Mouse (Mus musculus): ENCODE measurements at regions not wholly inside any gene's neighbourhood (a gene's known extent, or its start where the extent isn't known, plus 50 kb on each side); places are given as distances from the start of the nearest gene placed in this dataset.

- Histone ChIP-seq H3K9me3 (ENCODE audit: control insufficient read depth, low read length) (no peaks in the 10 kb centered on the region), H3K9ac (ENCODE audit: low read length) (no peak overlapping the region), H3K27ac (replicated peaks; ENCODE audit: low read depth, low read length) (no peak overlapping the region), H3K27me3 (ENCODE audit: control insufficient read depth, insufficient read depth, low read length) (no peaks in the 10 kb centered on the region), H3K4me1 (ENCODE audit: control insufficient read depth, insufficient read depth, low read length) (no peaks in the 10 kb centered on the region), H3K4me2 (ENCODE audit: low read depth, severe bottlenecking) (no peak overlapping the region), H3K36me3 (ENCODE audit: control insufficient read depth, insufficient read depth, low read length) (no peaks in the 10 kb centered on the region), H3K4me3 (ENCODE audit: low read depth, low read length) (no peak overlapping the region)
- 91% methylated on average over 11 of the region's 11 CpGs for WGBS
- DNase-seq (ENCODE audit: low spot score) (no peak), ATAC-seq (ENCODE audit: insufficient number of reproducible peaks, low FRiP score, low TSS enrichment, low read depth) (no peak)
Observed at GRCm38 (mm10) chr9:84966558-84967154, 345.9 kb upstream of the Gm11114 start.

- no peaks in the 10 kb centered on the region for H3K9me3 ChIP-seq (ENCODE audit: control insufficient read depth, low read length)
- no peak for ATAC-seq (ENCODE audit: insufficient number of reproducible peaks, low FRiP score, low TSS enrichment, low read depth)
- H3K27me3 ChIP-seq (ENCODE audit: control insufficient read depth, insufficient read depth, low read length), result no peaks in the 10 kb centered on the region
- H3K4me3 ChIP-seq (ENCODE audit: low read depth, low read length), result no peak overlapping the region
- no peak overlapping the region for H3K27ac ChIP-seq (replicated peaks; ENCODE audit: low read depth, low read length)
- WGBS, result 82% methylated on average over 3 of the region's 3 CpGs
- no peak overlapping the region for H3K9ac ChIP-seq (ENCODE audit: low read length)
- H3K36me3 ChIP-seq (ENCODE audit: control insufficient read depth, insufficient read depth, low read length), result no peaks in the 10 kb centered on the region
- H3K4me2 ChIP-seq (ENCODE audit: low read depth, severe bottlenecking), result no peak overlapping the region
- DNase-seq (ENCODE audit: low spot score), result no peak
- H3K4me1 ChIP-seq (ENCODE audit: control insufficient read depth, insufficient read depth, low read length), result no peaks in the 10 kb centered on the region
Observed at GRCm38 (mm10) chr9:84969975-84970608, 342.5 kb upstream of the Gm11114 start.

DNA sequence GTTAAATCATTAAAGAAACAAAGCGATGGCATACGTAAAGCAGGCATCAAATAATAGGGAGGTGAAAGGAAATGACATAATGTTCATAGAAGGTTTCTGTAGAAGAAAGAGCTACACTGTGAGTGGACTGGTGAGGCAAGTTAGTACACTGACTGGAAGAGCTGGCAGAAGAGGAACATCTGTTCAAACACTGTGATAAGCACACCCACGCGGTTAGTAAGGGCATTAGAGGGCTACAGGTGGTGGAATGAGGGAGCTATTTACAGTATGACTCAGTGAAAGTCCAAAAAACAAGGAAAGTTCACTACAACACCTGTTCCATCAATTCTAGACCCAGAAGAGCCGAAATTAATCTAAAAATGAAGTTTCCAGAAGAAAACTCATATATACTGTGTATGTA is 335.1 kb upstream of the Gm11114 start:
- Histone ChIP-seq H3K4me3 (ENCODE audit: low read depth, low read length) (no peak overlapping the region), H3K27me3 (ENCODE audit: control insufficient read depth, insufficient read depth, low read length) (no peaks in the 10 kb centered on the region), H3K9me3 (ENCODE audit: control insufficient read depth, low read length) (no peaks in the 10 kb centered on the region), H3K4me2 (ENCODE audit: low read depth, severe bottlenecking) (no peak overlapping the region), H3K27ac (replicated peaks; ENCODE audit: low read depth, low read length) (no peak overlapping the region), H3K4me1 (ENCODE audit: control insufficient read depth, insufficient read depth, low read length) (no peaks in the 10 kb centered on the region), H3K9ac (ENCODE audit: low read length) (no peak overlapping the region), H3K36me3 (ENCODE audit: control insufficient read depth, insufficient read depth, low read length) (no peaks in the 10 kb centered on the region)
- ATAC-seq (ENCODE audit: insufficient number of reproducible peaks, low FRiP score, low TSS enrichment, low read depth) (no peak), DNase-seq (ENCODE audit: low spot score) (no peak)
- 86% methylated on average over 5 of the region's 5 CpGs for WGBS

DNA sequence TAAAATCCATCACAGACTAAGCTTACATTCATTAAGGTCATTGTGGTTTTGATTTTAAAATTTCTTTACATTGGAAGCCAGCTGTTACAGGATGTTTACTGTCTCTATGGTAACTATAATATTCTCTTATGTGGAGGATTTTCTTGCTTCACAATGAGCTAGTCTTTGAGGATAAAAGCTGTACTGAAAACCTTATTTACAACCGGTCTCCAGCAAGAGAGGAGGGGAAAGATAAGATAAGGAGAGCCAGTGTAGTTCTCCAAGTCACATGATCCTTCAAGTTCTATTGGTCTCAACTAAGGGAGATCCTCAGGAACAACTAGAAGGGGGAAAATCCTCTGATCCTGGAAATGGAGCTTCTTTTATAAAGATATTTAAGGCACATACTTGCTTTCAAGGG is 309.2 kb upstream of the Gm11114 start:
- H3K4me2 ChIP-seq (ENCODE audit: low read depth, severe bottlenecking), result no peak overlapping the region
- H3K4me1 ChIP-seq (ENCODE audit: control insufficient read depth, insufficient read depth, low read length), result no peaks in the 10 kb centered on the region
- H3K36me3 ChIP-seq (ENCODE audit: control insufficient read depth, insufficient read depth, low read length), result no peaks in the 10 kb centered on the region
- no peaks in the 10 kb centered on the region for H3K9me3 ChIP-seq (ENCODE audit: control insufficient read depth, low read length)
- DNase-seq (ENCODE audit: low spot score), result no peak
- H3K27ac ChIP-seq (replicated peaks; ENCODE audit: low read depth, low read length), result no peak overlapping the region
- no peak overlapping the region for H3K9ac ChIP-seq (ENCODE audit: low read length)
- H3K27me3 ChIP-seq (ENCODE audit: control insufficient read depth, insufficient read depth, low read length), result no peaks in the 10 kb centered on the region
- ATAC-seq (ENCODE audit: insufficient number of reproducible peaks, low FRiP score, low TSS enrichment, low read depth), result no peak
- WGBS, result 68% methylated on average over 1 of the region's 1 CpGs
- H3K4me3 ChIP-seq (ENCODE audit: low read depth, low read length), result no peak overlapping the region

DNA sequence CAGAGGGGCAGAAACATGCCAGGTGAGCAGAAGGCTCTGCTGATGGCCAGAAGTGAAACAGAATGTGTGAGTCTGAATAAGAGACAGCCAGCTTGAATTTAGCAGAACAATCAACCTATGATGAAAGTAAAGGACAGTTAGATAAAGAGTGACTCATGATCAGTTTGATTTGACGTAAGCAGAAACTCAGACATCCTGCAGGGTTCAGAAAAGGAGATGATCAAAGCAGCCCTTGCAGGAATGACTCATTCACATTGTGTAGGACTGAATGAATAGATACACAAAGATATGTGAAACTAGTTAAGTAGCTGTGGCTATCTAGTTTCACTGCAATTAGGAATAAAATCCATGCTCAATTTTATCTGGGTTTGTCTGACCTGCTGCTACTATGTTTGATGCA is 301.2 kb upstream of the Gm11114 start:
- DNase-seq (ENCODE audit: low spot score), result no peak
- Histone ChIP-seq H3K27me3 (ENCODE audit: control insufficient read depth, insufficient read depth, low read length) (no peaks in the 10 kb centered on the region), H3K9ac (ENCODE audit: low read length) (no peak overlapping the region), H3K9me3 (ENCODE audit: control insufficient read depth, low read length) (no peaks in the 10 kb centered on the region), H3K4me2 (ENCODE audit: low read depth, severe bottlenecking) (no peak overlapping the region), H3K36me3 (ENCODE audit: control insufficient read depth, insufficient read depth, low read length) (no peaks in the 10 kb centered on the region), H3K4me3 (ENCODE audit: low read depth, low read length) (no peak overlapping the region), H3K27ac (replicated peaks; ENCODE audit: low read depth, low read length) (no peak overlapping the region), H3K4me1 (ENCODE audit: control insufficient read depth, insufficient read depth, low read length) (no peaks in the 10 kb centered on the region)
- ATAC-seq (ENCODE audit: insufficient number of reproducible peaks, low FRiP score, low TSS enrichment, low read depth), result no peak
- 79% methylated on average over 1 of the region's 1 CpGs for WGBS

DNA sequence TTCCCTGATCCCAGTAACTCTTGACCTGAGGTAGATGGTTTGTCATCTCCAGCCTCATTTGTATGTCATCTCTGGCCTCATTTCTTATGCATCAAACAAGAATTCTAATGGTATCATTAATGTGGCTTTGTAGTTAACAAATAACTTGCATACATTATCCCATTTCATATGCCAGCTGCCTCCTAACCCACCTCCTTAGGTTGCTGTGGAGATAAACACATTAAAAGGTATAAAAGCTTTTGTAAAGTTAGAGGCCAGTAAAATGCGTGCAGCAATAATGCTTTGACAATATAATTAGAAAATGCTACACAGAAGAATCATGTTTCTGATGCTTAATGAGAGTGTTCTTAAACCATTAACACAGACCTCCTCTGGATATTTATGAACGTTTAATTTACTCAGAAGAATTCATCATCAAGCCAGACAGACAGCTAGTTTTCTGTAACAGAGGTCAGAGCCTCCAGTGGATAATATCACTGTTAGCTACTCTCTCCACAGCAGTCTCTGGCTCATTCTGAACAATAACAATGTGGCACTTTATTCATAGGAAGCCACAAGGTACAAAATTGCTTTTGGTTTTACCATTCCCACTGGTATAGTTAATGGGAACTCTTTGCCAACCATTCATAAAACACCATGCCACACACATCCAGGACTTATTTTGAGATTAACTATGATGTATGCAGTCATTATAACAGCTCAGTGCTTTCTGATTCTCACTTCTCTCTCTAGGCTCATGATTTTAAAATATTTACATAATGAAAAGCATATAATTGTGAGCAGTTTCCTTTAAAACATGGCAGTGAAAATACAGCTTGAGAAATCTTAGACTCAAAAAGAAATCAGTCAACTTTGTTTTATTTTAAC is 264.2 kb upstream of the Gm11114 start:
- ATAC-seq (ENCODE audit: insufficient number of reproducible peaks, low FRiP score, low TSS enrichment, low read depth) (no peak), DNase-seq (ENCODE audit: low spot score) (no peak)
- no peak overlapping the region for H3K9ac ChIP-seq (ENCODE audit: low read length)
- H3K9me3 ChIP-seq (ENCODE audit: control insufficient read depth, low read length), result no peaks in the 10 kb centered on the region
- 65% methylated on average over 2 of the region's 2 CpGs for WGBS
- no peaks in the 10 kb centered on the region for H3K36me3 ChIP-seq (ENCODE audit: control insufficient read depth, insufficient read depth, low read length)
- no peaks in the 10 kb centered on the region for H3K27me3 ChIP-seq (ENCODE audit: control insufficient read depth, insufficient read depth, low read length)
- no peak overlapping the region for H3K4me3 ChIP-seq (ENCODE audit: low read depth, low read length)
- H3K4me2 ChIP-seq (ENCODE audit: low read depth, severe bottlenecking), result no peak overlapping the region
- no peaks in the 10 kb centered on the region for H3K4me1 ChIP-seq (ENCODE audit: control insufficient read depth, insufficient read depth, low read length)
- no peak overlapping the region for H3K27ac ChIP-seq (replicated peaks; ENCODE audit: low read depth, low read length)

GRCm38 (mm10) chr9:85052526-85052925 is 260.0 kb upstream of the Gm11114 start:
- H3K36me3 ChIP-seq (ENCODE audit: control insufficient read depth, insufficient read depth, low read length), result no peaks in the 10 kb centered on the region
- no peaks in the 10 kb centered on the region for H3K27me3 ChIP-seq (ENCODE audit: control insufficient read depth, insufficient read depth, low read length)
- H3K4me2 ChIP-seq (ENCODE audit: low read depth, severe bottlenecking), result no peak overlapping the region
- no peak for ATAC-seq (ENCODE audit: insufficient number of reproducible peaks, low FRiP score, low TSS enrichment, low read depth)
- no peak overlapping the region for H3K27ac ChIP-seq (replicated peaks; ENCODE audit: low read depth, low read length)
- WGBS, result 87% methylated on average over 4 of the region's 4 CpGs
- H3K4me1 ChIP-seq (ENCODE audit: control insufficient read depth, insufficient read depth, low read length), result no peaks in the 10 kb centered on the region
- no peaks in the 10 kb centered on the region for H3K9me3 ChIP-seq (ENCODE audit: control insufficient read depth, low read length)
- H3K4me3 ChIP-seq (ENCODE audit: low read depth, low read length), result no peak overlapping the region
- no peak for DNase-seq (ENCODE audit: low spot score)
- no peak overlapping the region for H3K9ac ChIP-seq (ENCODE audit: low read length)

DNA sequence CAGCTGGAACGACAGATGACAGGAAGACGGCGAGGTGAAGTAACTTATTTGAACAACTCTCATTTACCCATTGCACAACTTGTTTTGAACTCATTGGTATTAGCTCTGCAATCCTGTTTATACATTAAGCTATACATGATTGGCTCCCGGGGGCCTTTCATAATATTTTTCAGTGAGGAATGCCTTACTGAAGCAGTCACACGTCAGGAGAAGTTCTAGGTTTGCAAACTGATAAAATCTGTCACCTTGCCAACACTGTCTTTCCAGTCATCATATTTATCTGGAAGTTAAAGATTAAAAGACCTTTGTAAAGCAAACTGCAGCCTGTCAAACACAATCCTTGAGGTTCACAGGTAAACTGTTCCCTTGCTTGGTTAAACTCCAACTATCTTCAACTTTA is 232.6 kb upstream of the Gm11114 start:
- H3K9me3 ChIP-seq (ENCODE audit: control insufficient read depth, low read length), result no peaks in the 10 kb centered on the region
- 84% methylated on average over 5 of the region's 5 CpGs for WGBS

More for the DNA sequence above, 232.6 kb upstream of the Gm11114 start:
- H3K27me3 ChIP-seq (ENCODE audit: control insufficient read depth, insufficient read depth, low read length), result no peaks in the 10 kb centered on the region
- no peak overlapping the region for H3K9ac ChIP-seq (ENCODE audit: low read length)
- no peak overlapping the region for H3K27ac ChIP-seq (replicated peaks; ENCODE audit: low read depth, low read length)
- H3K36me3 ChIP-seq (ENCODE audit: control insufficient read depth, insufficient read depth, low read length), result no peaks in the 10 kb centered on the region
- DNase-seq (ENCODE audit: low spot score) (no peak), ATAC-seq (ENCODE audit: insufficient number of reproducible peaks, low FRiP score, low TSS enrichment, low read depth) (no peak)
- H3K4me3 ChIP-seq (ENCODE audit: low read depth, low read length), result no peak overlapping the region
- no peaks in the 10 kb centered on the region for H3K4me1 ChIP-seq (ENCODE audit: control insufficient read depth, insufficient read depth, low read length)
- H3K4me2 ChIP-seq (ENCODE audit: low read depth, severe bottlenecking), result no peak overlapping the region
